Mouse (Mus musculus): ENCODE data around the gene Tmem63c.

GRCm38 (mm10) chr12:87138342-87138701 lies 117.2 kb downstream of the Tmem63c start:
- TF ChIP-seq GATA1 (IDR thresholded peaks at IDR 0.05; ENCODE audit: low read length) (no peak), TAL1 (IDR thresholded peaks at IDR 0.05; ENCODE audit: low read length) (no peak)

Data from erythroblast, embryonic 14.5 days (primary cell).